Mouse (Mus musculus) erythroblast, embryonic 14.5 days (primary cell): ENCODE results near the gene Ttc7.

Experiments used
- GATA1 ChIP-seq: IDR thresholded peaks from 2 replicates; pipeline ENCODE4 v1.6.1; 2012; ENCODE audit warnings: low read length, inconsistent platforms, mixed read lengths
- TAL1 ChIP-seq: IDR thresholded peaks from 3 replicates; pipeline ENCODE4 v1.6.1; 2012; ENCODE audit warnings: low read length, inconsistent platforms, mixed read lengths

GRCm38 (mm10) chr17:87325501-87325900 is 42.8 kb downstream of the Ttc7 start:
- TF ChIP-seq GATA1: no peak
- TF ChIP-seq TAL1: no peak
